Mouse (Mus musculus) neural tube, embryonic 15.5 days (tissue): Measurements from ENCODE around the gene Thtpa. TPM values are rescaled to one million over a fixed set of nuclear protein-coding genes. Genes with fewer than 3 reads are reported as not detected.

Experiments used
- ATAC-seq: fragments of 200-750 bp; cut with Nextera tagmentation; 2 replicates; pipeline ENCODE4 v1.8.0; 2017; ENCODE audit warnings: mild to moderate bottlenecking, moderate TSS enrichment, moderate library complexity; ENCODE audit not compliant: low FRiP score
- H3K27ac ChIP-seq: fragments of 300-500 bp; sonication (generic); replicated peaks from 2 replicates; pipeline ENCODE4 v1.5.1; 2015; ENCODE audit warnings: mild to moderate bottlenecking, inconsistent platforms
- H3K27me3 ChIP-seq: fragments of 300-500 bp; sonication (generic); replicated peaks from 2 replicates; pipeline ENCODE4 v1.6.1; 2015; ENCODE audit warnings: inconsistent platforms
- H3K36me3 ChIP-seq: fragments of 300-500 bp; sonication (generic); 2 replicates; pipeline ENCODE4 v1.6.1; 2015; ENCODE audit warnings: inconsistent platforms
- H3K4me1 ChIP-seq: fragments of 300-500 bp; sonication (generic); 2 replicates; pipeline ENCODE4 v1.6.1; 2015; ENCODE audit warnings: inconsistent platforms
- H3K4me2 ChIP-seq: fragments of 300-500 bp; sonication (generic); 2 replicates; pipeline ENCODE4 v1.6.1; 2015; ENCODE audit warnings: inconsistent platforms, mild to moderate bottlenecking, moderate library complexity
- H3K4me3 ChIP-seq: fragments of 300-500 bp; sonication (generic); replicated peaks from 2 replicates; pipeline ENCODE4 v1.5.1; 2015; ENCODE audit warnings: mild to moderate bottlenecking, inconsistent platforms
- H3K9ac ChIP-seq: fragments of 300-500 bp; sonication (generic); replicated peaks from 2 replicates; pipeline ENCODE4 v1.6.1; 2015; ENCODE audit warnings: mild to moderate bottlenecking, inconsistent platforms
- H3K9me3 ChIP-seq: fragments of 300-500 bp; sonication (generic); replicated peaks from 2 replicates; pipeline ENCODE4 v1.6.1; 2016; ENCODE audit warnings: inconsistent platforms
- WGBS: fragments of 180-500 bp; shearing (Covaris S2); methylation state at CpG from one replicate; pipeline ENCODE4 v1.1.7; 2015; ENCODE audit warnings: mixed read lengths; 5-methylcytosine and 5-hydroxymethylcytosine counted together
- polyA plus RNA-seq: library from polyadenylated mRNA; unstranded; fragments of >200 nt; fragmentation: Nextera tagmentation; extraction: Ambion mirVana; gene quantifications from 2 replicates; pipeline ENCODE4 v1.2.1, GENCODE M21; 2015

Gene Thtpa
- 27.9 and 31.6 TPM in 2 replicates for polyA plus RNA-seq

- Histone ChIP-seq H3K27ac (peak within 1 kb of the TSS; percentile 94), H3K36me3 (peaks cover 13% of the 10 kb centered on the region; the same call in 1 of the 2 replicates), H3K4me2 (peak within 1 kb of the TSS; percentile 78), H3K4me3 (peak within 1 kb of the TSS; percentile 60), H3K27me3 (no peaks in the 10 kb centered on the region), H3K9me3 (no peaks in the 10 kb centered on the region), H3K9ac (peak within 1 kb of the TSS; percentile 70), H3K4me1 (peaks cover 59% of the 10 kb centered on the region)
- WGBS = 2% methylated on average over 30 of the region's 30 CpGs
- peak; percentile 40 for ATAC-seq
Measured at GRCm38 (mm10) chr14:55094704-55095231, at the start of gene Thtpa. Gene Thtpa, plus strand, starts transcription at chr14:55094784.

DNA sequence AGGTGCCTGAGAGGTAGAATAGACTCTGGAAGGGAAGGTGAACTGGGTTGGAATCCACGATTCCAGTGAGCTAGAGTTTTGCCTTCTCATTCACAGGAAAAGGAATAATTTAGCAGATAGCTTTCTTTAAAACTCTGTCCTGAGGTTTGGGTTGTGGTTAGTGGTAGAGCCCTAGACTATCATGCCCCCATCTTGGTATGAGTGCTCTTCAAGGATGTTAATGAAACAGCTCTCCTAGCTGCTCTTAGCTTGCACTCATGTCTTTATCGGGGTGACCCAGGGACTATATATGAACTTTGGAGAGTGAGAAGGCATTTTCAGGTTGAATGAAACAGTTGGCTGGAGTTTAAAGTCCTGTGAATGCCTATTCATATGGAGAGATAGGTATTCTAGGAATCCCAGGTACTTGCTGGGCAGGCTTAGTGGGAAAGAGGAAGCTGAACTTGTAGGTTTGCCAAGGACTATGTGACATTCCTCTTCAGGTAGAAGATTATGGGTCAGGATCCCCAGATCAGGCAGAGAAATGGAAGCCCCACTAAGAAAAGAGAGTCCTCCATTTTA is 46.5 kb upstream of the Thtpa start:
- no peak overlapping the region for H3K4me2 ChIP-seq
- H3K4me1 ChIP-seq = peaks cover 7% of the 10 kb centered on the region
- no peaks in the 10 kb centered on the region for H3K27me3 ChIP-seq
- no peak overlapping the region for H3K27ac ChIP-seq
- no peaks in the 10 kb centered on the region for H3K9me3 ChIP-seq
- H3K9ac ChIP-seq = no peak overlapping the region
- no peaks in the 10 kb centered on the region for H3K36me3 ChIP-seq
- 77% methylated on average over 2 of the region's 2 CpGs for WGBS
- ATAC-seq = no peak
- no peak overlapping the region for H3K4me3 ChIP-seq

DNA sequence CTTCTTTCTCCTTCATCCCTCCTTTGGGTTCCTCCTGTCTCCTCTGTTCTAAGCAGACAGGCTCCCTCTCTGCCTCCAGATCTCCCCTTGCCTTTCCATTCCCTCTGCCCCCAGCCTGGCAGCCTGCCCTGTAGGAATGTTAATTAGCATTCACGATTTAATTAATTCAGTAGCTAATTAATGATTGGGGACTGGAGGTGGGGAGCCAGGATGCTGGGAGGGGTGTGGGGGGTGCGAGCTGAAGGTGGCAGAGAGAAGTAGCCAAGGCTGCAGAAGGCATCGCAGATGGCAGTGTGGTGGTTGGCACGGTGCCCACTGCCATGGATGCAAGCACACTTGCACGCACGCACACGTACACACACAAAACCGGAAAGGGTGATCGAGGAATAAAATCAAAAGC is 42.1 kb upstream of the Thtpa start:
- Histone ChIP-seq H3K9me3 (no peaks in the 10 kb centered on the region), H3K4me3 (0 out of 2 replicates have a peak overlapping the region, but pooled peaks have one; percentile 9), H3K36me3 (no peaks in the 10 kb centered on the region), H3K4me2 (peak overlapping the region; percentile 55), H3K9ac (no peak overlapping the region), H3K4me1 (peaks cover 48% of the 10 kb centered on the region), H3K27me3 (no peaks in the 10 kb centered on the region), H3K27ac (peak overlapping the region; percentile 95)
- 32% methylated on average over 9 of the region's 9 CpGs for whole genome bisulfite sequencing
- ATAC-seq = peak; percentile 48

GRCm38 (mm10) chr14:55053050-55053449 is 41.5 kb upstream of the Thtpa start:
- H3K9me3 ChIP-seq = no peaks in the 10 kb centered on the region
- no peaks in the 10 kb centered on the region for H3K36me3 ChIP-seq
- peaks cover 54% of the 10 kb centered on the region for H3K4me1 ChIP-seq
- peak overlapping the region; percentile 55 for H3K4me2 ChIP-seq
- peak overlapping the region; percentile 9; the same call in 1 of the 2 replicates for H3K4me3 ChIP-seq
- 38% methylated on average over 4 of the region's 4 CpGs for WGBS
- no peaks in the 10 kb centered on the region for H3K27me3 ChIP-seq
- no peak overlapping the region for H3K9ac ChIP-seq
- peak overlapping the region; percentile 95 for H3K27ac ChIP-seq
- ATAC-seq = no peak

GRCm38 (mm10) chr14:55053708-55054190 is 40.8 kb upstream of the Thtpa start:
- Histone ChIP-seq H3K27me3 (no peaks in the 10 kb centered on the region), H3K27ac (peak overlapping the region; percentile 95), H3K36me3 (no peaks in the 10 kb centered on the region), H3K4me1 (peaks cover 61% of the 10 kb centered on the region), H3K9ac (peak overlapping the region; percentile 45), H3K9me3 (no peaks in the 10 kb centered on the region), H3K4me2 (peak overlapping the region; percentile 55), H3K4me3 (peak overlapping the region; percentile 40)
- peak; percentile 86 for ATAC-seq
- 46% methylated on average over 17 of the region's 17 CpGs for WGBS

GRCm38 (mm10) chr14:55054191-55054749 is 40.3 kb upstream of the Thtpa start:
- H3K36me3 ChIP-seq = no peaks in the 10 kb centered on the region
- ATAC-seq = peak; percentile 51
- WGBS = 46% methylated on average over 10 of the region's 10 CpGs

GRCm38 (mm10) chr14:55055167-55055834 is 39.3 kb upstream of the Thtpa start:
- peak; percentile 51 for ATAC-seq
- peak overlapping the region; percentile 55 for H3K4me2 ChIP-seq
- H3K9me3 ChIP-seq = no peaks in the 10 kb centered on the region
- no peaks in the 10 kb centered on the region for H3K36me3 ChIP-seq
- WGBS = 49% methylated on average over 11 of the region's 11 CpGs
- H3K4me1 ChIP-seq = peaks cover 74% of the 10 kb centered on the region
- peak overlapping the region; percentile 95 for H3K27ac ChIP-seq
- no peaks in the 10 kb centered on the region for H3K27me3 ChIP-seq
- H3K9ac ChIP-seq = peak overlapping the region; percentile 45; the same call in 1 of the 2 replicates
- peak overlapping the region; percentile 40 for H3K4me3 ChIP-seq

More at GRCm38 (mm10) chr14:55054191-55054749, 40.3 kb upstream of the Thtpa start:
- Histone ChIP-seq H3K4me1 (peaks cover 66% of the 10 kb centered on the region), H3K27ac (peak overlapping the region; percentile 95), H3K9ac (peak overlapping the region; percentile 45), H3K9me3 (no peaks in the 10 kb centered on the region), H3K4me2 (peak overlapping the region; percentile 55), H3K27me3 (no peaks in the 10 kb centered on the region), H3K4me3 (peak overlapping the region; percentile 40)

- ATAC-seq = no peak
- Histone ChIP-seq H3K4me3 (no peak overlapping the region), H3K27ac (0 out of 2 replicates have a peak overlapping the region, but pooled peaks have one; percentile 18), H3K27me3 (no peaks in the 10 kb centered on the region), H3K9ac (no peak overlapping the region), H3K36me3 (peaks cover 16% of the 10 kb centered on the region), H3K9me3 (no peaks in the 10 kb centered on the region), H3K4me2 (peak overlapping the region; percentile 55), H3K4me1 (peaks cover 94% of the 10 kb centered on the region)
- 73% methylated on average over 1 of the region's 1 CpGs for WGBS
Measured at GRCm38 (mm10) chr14:55059009-55059408, 35.6 kb upstream of the Thtpa start.

- no peak overlapping the region for H3K4me3 ChIP-seq
- ATAC-seq = no peak
- no peaks in the 10 kb centered on the region for H3K9me3 ChIP-seq
- 73% methylated on average over 5 of the region's 5 CpGs for WGBS
- no peak overlapping the region for H3K4me2 ChIP-seq
- peaks cover 88% of the 10 kb centered on the region for H3K4me1 ChIP-seq
- H3K36me3 ChIP-seq = peaks cover 24% of the 10 kb centered on the region
- no peaks in the 10 kb centered on the region for H3K27me3 ChIP-seq
- H3K27ac ChIP-seq = peak overlapping the region; percentile 18; the same call in 1 of the 2 replicates
- no peak overlapping the region for H3K9ac ChIP-seq
Measured at GRCm38 (mm10) chr14:55059931-55060330, 34.7 kb upstream of the Thtpa start.

GRCm38 (mm10) chr14:55061845-55062244 is 32.7 kb upstream of the Thtpa start:
- H3K4me3 ChIP-seq = no peak overlapping the region
- no peak overlapping the region for H3K9ac ChIP-seq
- H3K27ac ChIP-seq = peak overlapping the region; percentile 54; the same call in 1 of the 2 replicates
- no peaks in the 10 kb centered on the region for H3K9me3 ChIP-seq
- peaks cover 42% of the 10 kb centered on the region for H3K36me3 ChIP-seq
- no peak for ATAC-seq
- H3K27me3 ChIP-seq = no peaks in the 10 kb centered on the region
- H3K4me1 ChIP-seq = peaks cover 70% of the 10 kb centered on the region
- H3K4me2 ChIP-seq = peak overlapping the region; percentile 35
- 36% methylated on average over 7 of the region's 7 CpGs for WGBS

- Histone ChIP-seq H3K4me2 (peak overlapping the region; percentile 35), H3K36me3 (peaks cover 48% of the 10 kb centered on the region), H3K27me3 (no peaks in the 10 kb centered on the region), H3K27ac (peak overlapping the region; percentile 54), H3K9me3 (no peaks in the 10 kb centered on the region), H3K9ac (no peak overlapping the region), H3K4me1 (peaks cover 62% of the 10 kb centered on the region), H3K4me3 (no peak overlapping the region)
- ATAC-seq = 0 out of 2 replicates have a peak, but pooled peaks have one; percentile 16
- 15% methylated on average over 17 of the region's 17 CpGs for WGBS
Measured at GRCm38 (mm10) chr14:55062626-55063025, 32.0 kb upstream of the Thtpa start.
